Mouse (Mus musculus): Measurements from ENCODE around the gene Mpp4. TPM values are rescaled to one million over a fixed set of nuclear protein-coding genes. Genes with fewer than 3 reads are reported as not detected.

The Mpp4 gene
- total and polyA plus RNA-seq, 2 experiments from 2014 or later = 0.45 to 2.8 TPM

GRCm38 (mm10) chr1:59144543-59144942, 18.6 kb downstream of the Mpp4 start:
- ATAC-seq (no peak), DNase-seq (ENCODE audit: low spot score) (no peak)
- Histone ChIP-seq H3K4me2 (ENCODE audit: low read depth, low read length) (no peak overlapping the region), H3K27ac (no peak overlapping the region), H3K27me3 (ENCODE audit: insufficient read depth, low read length) (no peaks in the 10 kb centered on the region), H3K9me3 (ENCODE audit: low read length) (no peaks in the 10 kb centered on the region), H3K4me1 (ENCODE audit: insufficient read depth, low read length) (no peaks in the 10 kb centered on the region), H3K4me3 (ENCODE audit: low read length) (no peak overlapping the region), H3K9ac (replicated peaks; ENCODE audit: low read length) (no peak overlapping the region), H3K36me3 (ENCODE audit: insufficient read depth, low read length) (no peaks in the 10 kb centered on the region)
- WGBS = 77% methylated on average over 10 of the region's 10 CpGs
- peak; percentile 42 for TF ChIP-seq CTCF (IDR thresholded peaks at IDR 0.05; ENCODE audit: low read depth)

- Histone ChIP-seq H3K4me3 (ENCODE audit: low read length) (no peak overlapping the region), H3K27me3 (ENCODE audit: insufficient read depth, low read length) (no peaks in the 10 kb centered on the region), H3K27ac (no peak overlapping the region), H3K4me1 (ENCODE audit: insufficient read depth, low read length) (no peaks in the 10 kb centered on the region), H3K9me3 (ENCODE audit: low read length) (no peaks in the 10 kb centered on the region), H3K36me3 (ENCODE audit: insufficient read depth, low read length) (no peaks in the 10 kb centered on the region), H3K9ac (replicated peaks; ENCODE audit: low read length) (no peak overlapping the region), H3K4me2 (ENCODE audit: low read depth, low read length) (no peak overlapping the region)
- TF ChIP-seq CTCF (IDR thresholded peaks at IDR 0.05; ENCODE audit: low read depth) = peak; percentile 76
- DNase-seq (ENCODE audit: low spot score) (peak; percentile 63), ATAC-seq (no peak)
These were observed 20.4 kb downstream of the Mpp4 start for GRCm38 (mm10) chr1:59142809-59143208.

- H3K36me3 ChIP-seq (ENCODE audit: insufficient read depth, low read length) = no peaks in the 10 kb centered on the region
- 79% methylated on average over 5 of the region's 5 CpGs for WGBS
- H3K27ac ChIP-seq = no peak overlapping the region
- no peaks in the 10 kb centered on the region for H3K27me3 ChIP-seq (ENCODE audit: insufficient read depth, low read length)
- H3K4me3 ChIP-seq (ENCODE audit: low read length) = no peak overlapping the region
- no peak overlapping the region for H3K9ac ChIP-seq (replicated peaks; ENCODE audit: low read length)
- no peaks in the 10 kb centered on the region for H3K4me1 ChIP-seq (ENCODE audit: insufficient read depth, low read length)
- TF ChIP-seq CTCF (IDR thresholded peaks at IDR 0.05; ENCODE audit: low read depth) = no peak
- H3K4me2 ChIP-seq (ENCODE audit: low read depth, low read length) = no peak overlapping the region
- H3K9me3 ChIP-seq (ENCODE audit: low read length) = no peaks in the 10 kb centered on the region
- ATAC-seq = no peak
- DNase-seq (ENCODE audit: low spot score) = no peak
These were observed 28.8 kb downstream of the Mpp4 start for GRCm38 (mm10) chr1:59134419-59134818.

GRCm38 (mm10) chr1:59128879-59129278, 34.3 kb downstream of the Mpp4 start:
- no peak for DNase-seq (ENCODE audit: low spot score)
- Histone ChIP-seq H3K9me3 (ENCODE audit: low read length) (no peaks in the 10 kb centered on the region), H3K4me3 (ENCODE audit: low read length) (no peak overlapping the region), H3K27me3 (ENCODE audit: insufficient read depth, low read length) (no peaks in the 10 kb centered on the region), H3K4me1 (ENCODE audit: insufficient read depth, low read length) (no peaks in the 10 kb centered on the region), H3K4me2 (ENCODE audit: low read depth, low read length) (no peak overlapping the region), H3K9ac (replicated peaks; ENCODE audit: low read length) (no peak overlapping the region), H3K36me3 (ENCODE audit: insufficient read depth, low read length) (no peaks in the 10 kb centered on the region), H3K27ac (no peak overlapping the region)
- no peak for TF ChIP-seq CTCF (IDR thresholded peaks at IDR 0.05; ENCODE audit: low read depth)
- ATAC-seq = no peak
- WGBS = 77% methylated on average over 7 of the region's 7 CpGs

- Histone ChIP-seq H3K9me3 (ENCODE audit: low read length) (no peaks in the 10 kb centered on the region), H3K27me3 (ENCODE audit: insufficient read depth, low read length) (no peaks in the 10 kb centered on the region), H3K4me3 (ENCODE audit: low read length) (no peak overlapping the region), H3K4me1 (ENCODE audit: insufficient read depth, low read length) (no peaks in the 10 kb centered on the region), H3K9ac (replicated peaks; ENCODE audit: low read length) (no peak overlapping the region), H3K36me3 (ENCODE audit: insufficient read depth, low read length) (no peaks in the 10 kb centered on the region), H3K27ac (no peak overlapping the region), H3K4me2 (ENCODE audit: low read depth, low read length) (no peak overlapping the region)
- 82% methylated on average over 5 of the region's 5 CpGs for WGBS
- TF ChIP-seq CTCF (IDR thresholded peaks at IDR 0.05; ENCODE audit: low read depth) = no peak
- ATAC-seq (no peak), DNase-seq (ENCODE audit: low spot score) (no peak)
These were observed 37.6 kb downstream of the Mpp4 start for GRCm38 (mm10) chr1:59125558-59125957.

- Histone ChIP-seq H3K4me2 (ENCODE audit: low read depth, low read length) (peak within 1 kb of the TSS; percentile 93), H3K9ac (replicated peaks; ENCODE audit: low read length) (peak within 1 kb of the TSS; percentile 96), H3K9me3 (ENCODE audit: low read length) (no peaks in the 10 kb centered on the region), H3K4me1 (ENCODE audit: insufficient read depth, low read length) (no peaks in the 10 kb centered on the region), H3K4me3 (ENCODE audit: low read length) (peak within 1 kb of the TSS; percentile 80), H3K36me3 (ENCODE audit: insufficient read depth, low read length) (peaks cover 10% of the 10 kb centered on the region; the same call in 1 of the 2 replicates), H3K27ac (peak within 1 kb of the TSS; percentile 95), H3K27me3 (ENCODE audit: insufficient read depth, low read length) (no peaks in the 10 kb centered on the region)
- peak; percentile 96 for DNase-seq (ENCODE audit: low spot score)
- TF ChIP-seq CTCF (IDR thresholded peaks at IDR 0.05; ENCODE audit: low read depth) = no peak
- ATAC-seq = peak; percentile 98
- 0% methylated on average over 67 of the region's 74 CpGs for WGBS
These were observed 43.3 kb downstream of the Mpp4 start, which contains the start of gene Tmem237 for GRCm38 (mm10) chr1:59119720-59120457. Gene Tmem237, minus strand, starts transcription at chr1:59120408.

GRCm38 (mm10) chr1:59110524-59110923, 52.7 kb downstream of the Mpp4 start:
- no peak for DNase-seq (ENCODE audit: low spot score)
- Histone ChIP-seq H3K9ac (replicated peaks; ENCODE audit: low read length) (no peak overlapping the region), H3K4me1 (ENCODE audit: insufficient read depth, low read length) (no peaks in the 10 kb centered on the region), H3K27me3 (ENCODE audit: insufficient read depth, low read length) (no peaks in the 10 kb centered on the region), H3K36me3 (ENCODE audit: insufficient read depth, low read length) (peaks cover 38% of the 10 kb centered on the region), H3K4me2 (ENCODE audit: low read depth, low read length) (no peak overlapping the region), H3K4me3 (ENCODE audit: low read length) (no peak overlapping the region), H3K27ac (no peak overlapping the region), H3K9me3 (ENCODE audit: low read length) (no peaks in the 10 kb centered on the region)
- no peak for ATAC-seq
- TF ChIP-seq CTCF (IDR thresholded peaks at IDR 0.05; ENCODE audit: low read depth) = no peak
- WGBS = 81% methylated on average over 8 of the region's 8 CpGs

Measured in hindbrain, postnatal 0 days (tissue).